Mouse (Mus musculus): ENCODE data around the gene Otof.

The Otof gene

DNA sequence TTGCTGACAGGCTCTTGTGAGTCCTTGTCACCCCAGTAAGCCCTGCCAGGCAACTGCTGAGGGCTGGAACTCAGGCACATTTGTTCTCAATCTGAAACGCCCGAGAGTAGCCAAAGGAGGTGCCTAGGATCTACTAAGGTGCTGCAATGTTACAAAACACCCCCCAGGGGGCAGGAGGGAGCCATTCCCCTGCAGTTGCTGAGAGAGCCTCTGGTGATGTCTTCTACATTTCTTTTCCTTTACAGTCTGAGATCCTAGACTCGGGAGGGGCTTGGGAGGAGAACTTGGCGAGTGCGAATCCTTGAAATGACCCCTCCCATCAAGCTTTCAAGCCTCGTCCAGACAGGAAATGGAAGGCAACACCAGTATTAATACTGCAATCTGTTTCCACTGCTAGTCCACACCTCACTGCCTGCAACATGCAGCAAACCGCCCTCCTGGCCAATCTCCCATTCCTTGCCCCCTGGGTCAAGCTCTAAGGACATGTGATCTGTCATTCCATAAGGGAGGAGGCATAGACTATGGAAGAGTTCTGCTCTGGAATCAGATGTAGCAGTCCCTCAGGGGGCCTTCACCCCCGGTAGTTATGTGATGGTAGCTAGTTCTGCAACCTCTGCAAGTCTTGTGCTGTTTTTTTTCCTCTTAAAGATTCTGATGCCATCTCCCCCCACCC is 38.0 kb downstream of the Otof start:
- DNase-seq (ENCODE audit: low spot score) = peak; percentile 57

DNA sequence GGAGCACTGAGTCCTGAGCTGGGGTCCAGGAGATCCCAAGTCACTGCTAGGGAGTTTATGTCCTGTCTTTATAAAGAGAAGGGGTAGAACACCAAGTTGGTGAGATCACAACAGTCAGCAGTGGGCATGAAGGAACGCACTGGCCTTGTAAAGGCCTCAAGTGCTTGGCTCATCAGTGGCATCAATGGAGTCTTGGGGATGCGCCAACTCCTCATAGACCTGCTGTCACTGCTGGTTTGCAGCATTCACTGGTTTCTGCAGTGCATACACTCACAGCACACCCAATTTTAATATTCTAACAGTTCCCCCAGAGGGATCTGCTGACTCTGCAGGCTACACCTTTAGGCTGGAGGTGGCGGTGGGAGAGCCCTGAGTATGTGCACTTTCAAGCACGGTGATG is 38.6 kb downstream of the Otof start:
- DNase-seq (ENCODE audit: low spot score) = no peak

DNA sequence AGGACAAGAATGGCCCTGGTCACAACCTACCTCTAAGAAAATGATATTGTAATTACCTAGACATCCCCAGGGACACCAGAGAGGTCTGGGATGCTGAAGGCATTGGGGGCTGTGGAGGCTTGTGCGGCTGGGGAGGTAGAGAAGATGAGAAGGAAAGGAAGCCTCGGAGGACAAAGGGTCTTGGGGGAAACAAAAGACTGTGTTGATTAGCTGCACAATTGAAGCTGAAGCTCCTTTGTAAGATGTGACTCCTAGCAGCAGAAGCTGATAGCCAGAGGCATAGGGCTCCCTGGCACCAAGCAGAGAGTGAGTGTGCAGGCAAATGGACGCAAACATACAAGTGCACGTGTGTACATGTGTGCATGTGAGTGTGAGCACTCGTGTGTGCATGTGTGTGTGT is 45.1 kb downstream of the Otof start:
- DNase-seq (ENCODE audit: low spot score) = no peak

DNA sequence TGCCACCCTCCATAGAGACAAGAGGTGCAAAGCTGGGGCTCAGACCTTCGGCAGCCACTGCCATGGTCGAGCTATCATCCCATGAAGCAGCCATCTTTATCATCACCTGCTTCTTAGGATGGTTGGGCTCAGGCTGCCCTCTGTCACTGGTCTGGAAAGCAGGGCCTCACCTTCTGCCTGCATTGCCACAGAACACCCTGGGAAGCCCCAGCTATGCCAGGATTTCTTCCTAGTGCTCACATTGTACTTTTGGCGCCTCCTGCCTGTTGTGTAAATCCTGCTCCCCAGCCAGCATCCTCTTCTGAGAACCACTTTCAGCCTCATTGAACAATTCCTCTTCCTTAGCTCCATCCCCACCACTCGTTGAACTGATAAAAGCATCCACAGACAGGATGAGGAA is 45.9 kb downstream of the Otof start:
- DNase-seq (ENCODE audit: low spot score) = no peak

DNA sequence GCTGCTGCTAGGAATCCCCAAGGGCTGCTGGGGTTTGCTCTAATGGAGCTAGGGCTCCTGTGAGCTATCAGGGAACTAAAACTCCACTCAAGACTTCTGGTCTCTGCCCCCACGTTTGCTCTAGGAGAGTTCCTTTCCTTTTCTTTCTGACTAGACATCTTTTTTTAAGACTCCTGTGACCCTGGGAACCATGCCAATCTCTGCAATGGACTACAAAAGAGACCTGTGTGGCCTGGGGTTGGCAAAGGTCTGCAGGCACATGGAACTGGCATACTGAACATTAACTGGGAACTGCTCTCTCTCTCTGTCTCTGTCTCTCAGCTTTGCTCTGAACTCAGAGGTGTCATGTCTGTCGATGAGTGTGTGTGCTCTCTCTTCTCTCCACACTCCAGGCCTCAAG is 46.4 kb downstream of the Otof start:
- no peak for DNase-seq (ENCODE audit: low spot score)

DNA sequence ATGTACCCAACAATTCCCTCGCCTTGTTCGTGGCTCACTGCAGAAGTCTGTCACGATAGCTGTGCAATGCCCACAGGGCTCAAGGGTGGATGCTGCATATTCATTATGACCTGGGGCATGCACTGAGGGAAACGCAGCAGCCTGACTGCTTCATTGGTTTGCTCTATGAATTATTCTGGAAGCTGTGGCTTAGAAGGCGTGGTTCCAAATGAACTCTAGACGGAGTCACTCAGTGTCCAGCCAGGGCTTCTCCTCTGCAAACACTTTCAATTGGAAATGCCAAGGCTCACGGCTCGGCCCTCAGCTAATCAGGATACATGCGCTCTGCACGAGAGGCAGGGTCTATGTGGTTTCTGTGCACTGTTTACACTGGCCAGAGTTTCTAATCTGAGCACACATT is 50.2 kb downstream of the Otof start:
- DNase-seq (ENCODE audit: low spot score) = no peak

DNA sequence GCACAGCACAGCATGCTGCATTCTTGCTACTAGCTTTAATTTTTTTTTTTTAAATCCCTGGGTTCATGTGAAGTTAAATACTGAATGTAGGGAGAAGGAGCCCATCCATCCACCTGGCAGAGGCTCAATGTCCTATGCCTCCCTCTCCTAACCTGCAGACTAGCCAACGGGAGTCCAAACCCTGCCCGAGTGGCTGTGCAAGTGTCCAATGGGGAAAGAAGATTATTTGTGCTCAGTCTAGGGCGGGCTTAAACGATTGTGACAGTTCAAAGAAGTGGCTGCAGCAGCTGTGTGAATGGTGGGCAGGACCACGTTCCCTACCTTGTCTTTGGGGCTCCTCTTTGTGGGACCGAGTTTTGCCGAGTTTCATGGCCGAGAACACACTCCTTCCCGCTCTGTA is 54.9 kb downstream of the Otof start:
- no peak for DNase-seq (ENCODE audit: low spot score)

DNA sequence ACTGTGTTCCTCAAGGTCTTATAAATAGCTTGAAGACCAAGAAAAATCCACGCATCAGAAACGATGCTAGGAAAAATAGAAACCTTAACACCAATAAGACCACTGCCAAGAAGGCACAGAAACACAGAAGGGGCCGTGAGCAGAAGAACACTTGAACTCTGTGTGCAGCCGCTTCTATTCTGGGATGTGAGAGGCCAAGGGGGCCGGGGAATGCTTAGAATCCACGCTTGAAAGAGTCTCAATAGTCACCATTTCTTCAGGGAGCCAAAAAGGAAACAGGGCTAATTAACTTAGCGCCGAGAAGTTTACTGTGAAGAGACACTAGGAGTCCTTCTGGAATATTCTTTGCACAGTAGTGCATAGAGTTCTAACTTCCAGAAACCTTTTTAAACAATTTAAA is 60.6 kb downstream of the Otof start:
- no peak for DNase-seq (ENCODE audit: low spot score)

DNA sequence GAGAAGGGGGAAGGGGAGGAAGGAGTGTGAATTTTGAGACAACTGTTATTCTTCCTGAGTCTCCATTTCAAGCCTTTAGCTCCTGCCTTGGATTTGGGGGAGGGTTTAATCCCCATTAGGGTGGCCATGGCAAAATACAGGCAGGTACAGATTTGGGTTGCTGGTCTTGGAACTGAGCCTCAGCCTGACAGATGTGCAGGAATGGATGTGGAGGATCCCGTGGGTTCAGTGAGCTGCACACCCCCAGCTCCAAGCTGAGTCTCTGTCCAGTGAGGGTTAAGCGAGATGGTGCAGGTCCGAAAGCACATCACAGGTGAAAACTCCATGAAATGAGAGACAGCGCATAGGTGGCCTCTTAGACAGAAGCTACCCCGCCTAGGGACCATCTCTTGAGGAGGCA is 61.2 kb downstream of the Otof start:
- no peak for DNase-seq (ENCODE audit: low spot score)

DNA sequence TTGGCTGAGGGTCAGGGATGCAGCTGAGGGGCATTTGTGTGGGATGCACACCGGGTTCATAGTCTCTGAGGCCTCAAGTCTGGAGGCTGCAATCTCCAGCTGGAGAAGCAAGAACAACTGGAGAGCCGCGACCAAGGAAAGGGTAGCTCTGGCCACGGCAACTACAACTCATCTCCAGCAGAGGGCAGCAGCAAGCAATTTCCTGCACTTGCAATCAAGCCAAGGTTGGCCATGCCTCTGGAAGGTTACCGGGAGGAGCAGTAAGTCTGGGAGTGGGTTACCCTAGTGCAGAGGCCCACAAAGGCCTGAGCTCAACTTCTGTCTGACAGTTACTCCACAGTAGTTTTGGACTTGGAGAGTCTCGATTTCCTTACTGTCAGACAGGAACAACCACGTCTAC is 70.3 kb downstream of the Otof start:
- peak; percentile 73 for DNase-seq (ENCODE audit: low spot score)

DNA sequence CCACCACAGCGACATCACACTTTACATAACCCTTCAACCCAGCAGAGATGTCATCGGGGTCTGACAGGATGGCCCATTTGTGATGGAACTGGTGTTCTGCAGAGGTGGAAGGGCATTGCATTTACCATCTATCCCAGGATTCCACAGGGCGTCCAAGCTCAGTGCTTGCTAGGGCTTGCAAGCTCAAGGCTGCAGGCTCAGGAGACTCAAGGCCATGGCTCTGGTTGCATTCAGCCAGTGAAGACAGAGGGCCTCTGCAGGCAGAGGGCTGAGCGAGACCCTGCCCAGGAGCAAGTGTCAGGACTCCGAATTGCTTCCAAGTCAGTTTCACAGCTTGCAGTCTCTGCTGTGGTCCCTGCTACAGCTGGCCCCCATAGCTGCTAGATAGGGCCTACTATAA is 71.9 kb downstream of the Otof start:
- DNase-seq (ENCODE audit: low spot score) = no peak

DNA sequence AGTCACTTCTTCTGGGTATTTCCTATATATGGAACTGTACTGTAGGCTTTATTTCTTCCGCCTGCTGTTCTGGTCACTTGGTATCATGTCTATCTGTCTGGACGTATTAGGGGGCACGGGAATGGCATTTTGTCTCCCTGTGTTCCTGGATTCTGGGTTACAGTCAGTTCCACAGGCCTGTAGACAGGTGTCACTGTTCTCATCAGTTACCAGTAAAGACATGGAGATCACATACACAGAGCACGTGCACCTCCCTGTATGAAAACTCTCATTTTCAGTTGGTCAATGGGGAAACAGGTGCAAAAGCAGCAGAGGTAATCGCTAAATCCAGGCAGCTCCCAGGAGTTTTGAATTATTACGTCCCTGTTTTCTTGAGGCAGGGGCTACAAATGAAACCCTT is 74.0 kb downstream of the Otof start:
- DNase-seq (ENCODE audit: low spot score) = no peak

DNA sequence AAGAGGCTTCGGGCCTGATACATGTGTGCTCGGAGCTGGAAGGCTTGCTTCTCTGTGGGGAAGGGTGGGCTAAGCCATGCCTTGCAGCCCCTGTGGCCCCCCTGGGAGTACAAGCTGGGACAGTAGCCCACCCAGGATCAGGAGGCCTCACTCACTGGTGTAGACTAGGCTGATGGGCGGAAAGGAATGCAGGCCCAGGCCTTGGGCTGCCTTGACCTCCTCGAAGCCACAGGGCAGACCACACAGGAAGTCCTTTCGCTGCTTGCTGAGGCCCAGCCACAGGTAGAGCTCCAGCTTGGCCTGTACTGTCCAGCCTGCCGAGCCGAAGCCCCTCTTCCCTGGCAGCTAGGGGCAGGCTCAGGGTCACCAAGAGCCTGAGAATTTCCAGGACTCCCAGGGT is 78.9 kb downstream of the Otof start:
- no peak for DNase-seq (ENCODE audit: low spot score)

DNA sequence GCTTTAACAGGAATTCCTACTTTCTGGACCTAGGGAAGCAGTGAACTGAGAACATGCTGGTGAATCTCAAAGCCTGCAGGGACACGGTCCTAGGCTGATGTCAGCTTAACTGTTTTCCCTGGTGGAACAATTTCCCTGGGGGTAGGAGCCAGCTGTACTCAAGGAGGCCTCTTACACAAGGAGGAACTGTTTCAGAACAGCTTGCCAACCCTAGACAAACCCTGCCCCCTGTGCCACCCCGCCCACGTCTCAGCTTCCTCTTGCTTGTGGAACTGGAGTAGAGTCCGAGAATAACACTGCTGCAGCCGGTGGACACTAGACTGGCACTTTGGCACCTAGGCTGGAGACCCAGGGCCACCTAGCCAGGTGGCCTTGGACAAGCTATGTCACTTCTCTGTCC is 92.3 kb downstream of the Otof start:
- no peak for DNase-seq (ENCODE audit: low spot score)

DNA sequence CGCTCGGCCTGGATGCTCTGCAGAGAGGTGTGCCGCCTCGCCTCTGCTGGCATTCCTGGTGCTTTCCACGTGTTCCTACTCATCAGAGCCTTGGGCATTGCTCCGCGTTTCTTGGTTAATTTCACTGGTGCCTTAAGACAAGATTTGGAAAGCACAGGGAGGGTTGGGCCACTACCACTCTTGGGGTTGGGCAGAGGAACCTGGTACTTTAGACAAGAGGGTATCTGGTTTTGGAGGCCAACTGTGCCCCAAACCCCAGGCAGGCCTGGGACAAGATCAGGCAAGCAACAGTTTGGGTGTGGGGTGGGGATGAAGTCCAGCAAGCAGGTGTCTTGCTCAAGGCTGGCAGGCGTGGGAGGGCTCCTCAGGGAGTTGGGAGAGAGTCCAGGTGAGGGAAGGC is 94.3 kb downstream of the Otof start:
- no peak for DNase-seq (ENCODE audit: low spot score)

DNA sequence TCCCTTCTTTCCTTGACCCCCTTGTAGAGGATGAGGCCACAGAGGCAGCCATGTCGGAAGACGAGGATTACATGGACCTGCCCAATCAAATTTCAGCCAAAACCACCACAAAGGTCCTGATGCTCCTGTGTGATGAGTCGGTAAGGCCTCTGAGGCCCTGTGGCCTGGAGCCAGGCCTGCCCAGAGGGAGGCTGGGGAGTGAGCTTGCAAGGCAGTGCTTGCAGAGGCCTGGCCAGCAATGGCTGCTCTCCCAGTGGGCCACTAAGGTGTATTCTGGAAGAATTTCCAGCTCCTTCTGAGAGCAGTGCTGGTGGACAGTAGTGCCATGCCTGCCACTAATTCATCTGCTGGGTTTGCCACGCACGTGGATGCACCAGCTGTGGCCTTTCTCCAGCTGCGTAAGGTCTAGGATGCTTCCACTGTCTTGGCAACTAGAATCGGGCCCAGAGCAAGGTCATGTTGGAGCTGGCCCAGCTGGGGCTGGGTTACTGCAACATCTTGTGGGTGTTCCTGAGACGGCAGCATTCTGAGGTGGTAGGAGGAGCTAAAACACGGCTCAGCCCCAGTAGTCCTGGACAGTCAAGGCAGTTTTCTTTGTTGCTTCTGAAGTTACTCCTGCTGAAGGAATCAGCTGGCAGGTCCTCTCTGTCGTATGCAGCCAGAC is 103.2 kb downstream of the Otof start:
- no peak for DNase-seq (ENCODE audit: low spot score)

DNA sequence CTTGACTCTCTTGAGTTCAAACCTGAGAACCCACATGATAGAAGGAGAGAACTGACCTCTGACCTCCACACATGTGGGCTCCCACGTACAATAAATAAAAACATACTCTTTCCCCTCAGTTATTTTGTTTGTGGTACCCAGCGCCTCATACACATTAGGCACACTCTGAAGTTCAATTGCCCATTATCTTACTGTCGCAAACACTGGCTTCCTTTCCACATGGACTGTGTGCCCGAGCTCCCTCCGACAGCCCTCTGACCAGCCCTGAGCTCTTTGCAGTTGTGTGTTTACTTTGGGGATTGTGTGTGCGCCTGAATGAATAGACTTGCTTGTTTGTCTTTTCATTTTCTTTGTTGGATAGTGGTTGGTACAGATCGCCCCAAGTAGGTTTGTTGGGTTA is 105.1 kb downstream of the Otof start:
- DNase-seq (ENCODE audit: low spot score) = no peak

DNA sequence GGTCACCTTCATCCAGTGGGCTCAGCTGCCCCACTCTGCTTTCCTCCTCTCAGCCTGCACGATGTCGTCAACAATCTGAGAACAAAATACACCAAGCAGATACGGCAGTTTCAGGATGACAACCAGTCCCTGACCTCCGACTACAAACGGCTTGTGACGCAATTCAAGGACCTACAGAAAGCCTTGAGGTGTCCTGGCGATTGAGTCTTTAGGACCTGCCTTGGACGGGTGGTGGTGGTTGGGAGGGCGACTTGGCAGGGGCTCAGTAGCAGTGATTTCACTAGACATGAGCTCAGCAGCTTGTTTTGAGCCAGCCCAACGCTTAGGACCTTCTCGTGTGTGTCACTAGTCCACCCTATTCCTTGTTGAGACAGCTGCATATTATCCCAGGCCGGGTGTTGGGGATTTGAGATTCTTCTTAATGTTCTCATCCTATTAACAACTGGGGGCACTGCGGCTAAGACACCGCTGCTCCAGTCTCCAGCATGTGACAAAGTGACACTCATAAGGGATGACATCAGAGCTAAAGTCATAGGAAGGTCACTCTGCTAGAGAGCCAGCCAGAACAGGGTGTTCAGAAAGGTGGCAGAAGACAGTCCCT is 106.1 kb downstream of the Otof start:
- DNase-seq (ENCODE audit: low spot score) = no peak

DNA sequence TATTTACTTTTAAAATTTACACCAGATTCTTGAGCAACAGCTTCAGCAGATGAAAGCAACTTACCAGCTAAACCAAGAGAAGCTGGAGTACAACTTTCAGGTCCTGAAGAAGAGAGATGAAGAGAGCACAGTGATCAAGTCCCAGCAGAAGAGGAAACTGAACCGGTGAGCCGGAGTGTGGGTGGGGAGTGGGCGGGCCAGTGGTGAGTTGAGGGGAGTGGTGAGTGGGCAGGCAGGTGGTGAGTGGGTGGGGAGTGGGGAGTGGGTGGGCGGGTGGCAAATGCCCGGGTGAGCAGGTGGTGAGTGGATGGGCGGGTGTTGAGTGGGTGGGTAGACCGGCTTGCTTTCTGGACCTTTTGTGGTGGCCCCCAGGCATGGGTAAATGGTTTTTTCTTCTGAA is 106.6 kb downstream of the Otof start:
- DNase-seq (ENCODE audit: low spot score) = no peak

DNA sequence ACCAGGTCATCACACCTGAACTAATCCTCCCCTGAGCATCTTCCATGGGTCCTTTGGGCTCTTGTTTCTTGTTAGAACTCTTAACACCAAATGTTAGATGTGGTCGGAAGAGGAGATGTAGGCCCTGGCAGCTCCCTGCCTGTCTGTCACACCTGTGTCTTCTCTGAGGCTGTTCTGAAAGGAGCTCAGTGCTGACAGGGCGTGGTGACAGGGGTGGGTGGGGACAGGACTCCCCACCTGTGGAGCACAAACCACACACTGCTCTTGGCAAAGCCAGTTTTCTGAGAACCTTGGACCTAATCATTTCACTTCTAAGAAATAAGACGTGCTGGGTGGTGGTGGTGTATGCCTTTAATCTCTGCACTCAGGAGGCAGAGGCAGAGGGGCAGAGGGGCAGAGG is 108.1 kb downstream of the Otof start:
- no peak for DNase-seq (ENCODE audit: low spot score)

DNA sequence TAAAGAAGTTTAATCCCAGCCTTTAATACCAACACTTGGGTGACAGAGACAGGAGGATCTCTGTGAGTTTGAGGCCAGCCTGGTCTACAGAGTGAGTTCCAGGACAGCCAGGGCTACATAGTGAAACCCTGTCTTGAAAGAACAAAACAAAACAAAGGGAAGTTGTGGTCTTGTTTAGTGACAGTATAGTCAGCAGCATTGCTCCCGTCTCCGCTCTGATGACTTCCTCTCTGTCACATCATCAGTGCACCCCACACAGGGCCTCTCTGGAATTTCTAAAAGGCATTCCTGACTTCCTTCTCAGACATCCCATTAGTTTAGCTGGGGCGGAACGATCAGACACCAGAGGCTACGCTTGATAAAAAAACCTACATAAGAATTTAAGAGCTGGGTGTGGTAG is 117.8 kb downstream of the Otof start:
- no peak for DNase-seq (ENCODE audit: low spot score)

DNA sequence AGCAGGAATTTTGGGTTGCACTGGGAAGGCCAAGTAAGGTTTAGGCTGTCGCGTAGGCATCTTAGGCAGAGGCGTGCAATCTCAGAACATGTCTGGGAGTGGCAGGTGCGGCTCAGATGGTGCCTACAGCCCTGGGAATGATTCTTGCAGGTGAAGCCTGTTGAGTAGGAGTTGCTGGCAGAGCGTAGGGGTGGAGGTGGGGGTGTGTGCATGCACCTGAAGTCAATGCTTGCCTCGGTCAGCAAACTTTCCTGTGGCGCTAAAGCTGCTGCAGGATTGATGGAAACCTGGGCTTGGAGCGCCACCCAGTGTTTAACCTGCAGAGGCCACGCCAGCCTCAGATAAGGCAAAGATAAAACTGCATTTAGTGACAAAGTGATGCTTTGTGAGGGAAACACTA is 118.6 kb downstream of the Otof start:
- DNase-seq (ENCODE audit: low spot score) = peak; percentile 68

DNA sequence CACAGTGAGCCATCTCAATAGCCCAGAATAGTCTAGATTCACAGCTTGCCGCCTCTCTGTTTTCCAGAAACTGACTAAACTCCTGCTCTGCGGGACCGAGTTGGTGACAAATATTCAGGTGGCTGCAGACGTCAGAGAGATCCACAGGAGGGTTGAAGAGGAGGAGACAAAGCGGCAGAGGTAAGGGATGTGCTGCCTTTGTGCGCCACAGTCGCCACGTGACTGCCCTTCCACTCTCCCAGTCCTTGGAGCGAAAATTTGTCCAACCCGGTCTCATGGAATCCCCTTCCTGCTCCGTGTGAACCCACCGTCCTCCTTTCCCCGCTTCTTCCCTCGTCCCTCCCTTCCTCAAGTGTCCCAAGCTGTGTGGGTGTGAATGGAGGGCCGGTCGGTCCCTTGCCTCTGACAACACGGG is 119.1 kb downstream of the Otof start:
- DNase-seq (ENCODE audit: low spot score) = no peak
